Mouse (Mus musculus): ENCODE measurements around the gene Hecw2. TPM values are rescaled to one million over a fixed set of nuclear protein-coding genes. Genes with fewer than 3 reads are reported as not detected.

The Hecw2 gene
- polyA plus RNA-seq, 1 experiment from 2014 or later: 7.9 TPM

Small RNA genes within 50 kb of the gene (microRNA-seq; reads per million reads assigned to microRNA genes)
- gene Mir7681: not detected

Other genes starting within 250 kb of the Hecw2 start
- gene Ccdc150, start 55.5 kb upstream of the Hecw2 start, polyA plus RNA-seq (2014; fragmentation: Nextera tagmentation; extraction: Ambion mirVana): 0.20 and 0.23 TPM in 2 replicates
- 24.4 and 27.4 TPM in 2 replicates for gene Gtf3c3, start 243.8 kb upstream of the Hecw2 start, polyA plus RNA-seq (2014; fragmentation: Nextera tagmentation; extraction: Ambion mirVana)

Data from hindbrain, embryonic 14.5 days (tissue).